Mouse (Mus musculus): ENCODE results near the gene Btrc.

DNA sequence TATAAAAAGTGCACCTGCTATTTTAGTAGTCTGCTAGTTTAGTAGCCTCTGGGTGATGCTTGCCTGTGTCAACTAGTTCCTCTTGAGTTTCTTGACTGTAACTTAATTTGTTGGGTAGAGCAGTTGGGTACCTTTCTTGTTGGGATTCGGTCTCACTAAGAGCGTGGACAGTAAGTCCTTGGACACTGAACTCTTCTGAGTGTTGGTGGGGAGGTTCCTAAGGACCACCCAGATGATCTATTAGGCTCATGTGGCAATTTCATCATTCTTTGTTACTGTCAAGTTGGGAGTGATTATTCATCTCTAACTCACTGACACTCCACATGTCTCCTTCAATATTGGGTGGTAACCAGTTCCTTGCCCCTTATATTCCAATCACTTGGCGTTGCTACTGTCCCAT, 90.9 kb downstream of the Btrc start:
- TF ChIP-seq CTCF (IDR thresholded peaks at IDR 0.05; ENCODE audit: extremely low read depth, insufficient read depth, insufficient read length, insufficient replicate concordance) (no peak), POLR2A (IDR thresholded peaks at IDR 0.05; ENCODE audit: low read depth, low read length) (no peak)

Measured in spleen, adult 2 months (tissue).